Mouse (Mus musculus) retina, embryonic 14.5 days (tissue): ENCODE data around the gene Stx8.

Experiments used
- DNase-seq: peaks from one replicate; pipeline ENCODE4 v3.0.0-alpha.2; 2015; ENCODE audit warnings: low spot score

Stx8 gene

GRCm38 (mm10) chr11:68089426-68089825, 123.4 kb downstream of the Stx8 start:
- DNase-seq, result no peak

GRCm38 (mm10) chr11:68089885-68090592, 124.0 kb downstream of the Stx8 start:
- DNase-seq, result peak; percentile 26

GRCm38 (mm10) chr11:68091975-68092759, 126.2 kb downstream of the Stx8 start:
- no peak for DNase-seq

- DNase-seq, result no peak
These were observed 135.6 kb downstream of the Stx8 start for GRCm38 (mm10) chr11:68101598-68101997.

- no peak for DNase-seq
These were observed 137.5 kb downstream of the Stx8 start for GRCm38 (mm10) chr11:68103480-68103879.

GRCm38 (mm10) chr11:68106053-68106452, 140.1 kb downstream of the Stx8 start:
- no peak for DNase-seq

GRCm38 (mm10) chr11:68113454-68114100, 147.6 kb downstream of the Stx8 start:
- no peak for DNase-seq

GRCm38 (mm10) chr11:68114202-68114601, 148.2 kb downstream of the Stx8 start:
- no peak for DNase-seq

- DNase-seq, result no peak
These were observed 150.2 kb downstream of the Stx8 start for GRCm38 (mm10) chr11:68116157-68116556.

- no peak for DNase-seq
These were observed 152.1 kb downstream of the Stx8 start for GRCm38 (mm10) chr11:68117878-68118660.

- DNase-seq, result no peak
These were observed 152.7 kb downstream of the Stx8 start for GRCm38 (mm10) chr11:68118679-68119078.

GRCm38 (mm10) chr11:68119136-68119535, 153.1 kb downstream of the Stx8 start:
- no peak for DNase-seq

GRCm38 (mm10) chr11:68121260-68121659, 155.3 kb downstream of the Stx8 start:
- peak; percentile 12 for DNase-seq

GRCm38 (mm10) chr11:68121660-68122059, 155.7 kb downstream of the Stx8 start:
- peak; percentile 40 for DNase-seq

- DNase-seq, result no peak
These were observed 160.1 kb downstream of the Stx8 start for GRCm38 (mm10) chr11:68126071-68126470.

- no peak for DNase-seq
These were observed 168.5 kb downstream of the Stx8 start for GRCm38 (mm10) chr11:68134494-68134893.

- DNase-seq, result no peak
These were observed 169.4 kb downstream of the Stx8 start for GRCm38 (mm10) chr11:68135350-68135749.

GRCm38 (mm10) chr11:68136687-68137086, 170.7 kb downstream of the Stx8 start:
- DNase-seq, result no peak

- DNase-seq, result no peak
These were observed 176.3 kb downstream of the Stx8 start for GRCm38 (mm10) chr11:68142296-68142695.

GRCm38 (mm10) chr11:68144235-68145065, 178.5 kb downstream of the Stx8 start:
- peak; percentile 10 for DNase-seq

- DNase-seq, result peak; percentile 9
These were observed 179.1 kb downstream of the Stx8 start for GRCm38 (mm10) chr11:68145066-68145585.
